Mouse (Mus musculus): ENCODE results near the gene Ahsg.

DNA sequence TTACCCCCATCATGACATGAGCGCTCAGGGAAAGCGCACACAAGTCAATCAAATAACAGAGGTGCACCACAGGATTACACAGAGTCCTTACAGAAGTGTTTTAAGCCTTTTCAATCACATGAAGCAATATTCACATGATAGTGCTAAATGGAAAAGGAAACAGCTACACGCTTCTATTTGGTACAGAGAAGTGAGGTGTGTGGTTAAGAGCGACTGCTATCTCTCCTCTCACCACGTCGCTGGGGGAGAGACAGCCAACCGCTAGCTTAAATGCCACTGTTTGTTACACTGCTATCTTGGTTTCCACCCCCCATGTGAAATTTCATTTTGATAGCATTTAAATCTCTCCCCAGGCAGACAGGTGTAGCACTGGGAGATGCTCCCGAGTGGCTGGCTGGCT lies 1.4 kb upstream of the Ahsg start:
- no peak for TF ChIP-seq MYOD1 (IDR thresholded peaks at IDR 0.05; ENCODE audit: control insufficient read depth in 1 of 3, insufficient read length in 2 of 3, low read depth in 2 of 3)
- no peak for TF ChIP-seq POLR2A (IDR thresholded peaks at IDR 0.05; ENCODE audit: insufficient read length, low read depth)

Measured in myocyte (in vitro differentiated cells).